Mouse (Mus musculus): ENCODE measurements around the gene Ptprs.

DNA sequence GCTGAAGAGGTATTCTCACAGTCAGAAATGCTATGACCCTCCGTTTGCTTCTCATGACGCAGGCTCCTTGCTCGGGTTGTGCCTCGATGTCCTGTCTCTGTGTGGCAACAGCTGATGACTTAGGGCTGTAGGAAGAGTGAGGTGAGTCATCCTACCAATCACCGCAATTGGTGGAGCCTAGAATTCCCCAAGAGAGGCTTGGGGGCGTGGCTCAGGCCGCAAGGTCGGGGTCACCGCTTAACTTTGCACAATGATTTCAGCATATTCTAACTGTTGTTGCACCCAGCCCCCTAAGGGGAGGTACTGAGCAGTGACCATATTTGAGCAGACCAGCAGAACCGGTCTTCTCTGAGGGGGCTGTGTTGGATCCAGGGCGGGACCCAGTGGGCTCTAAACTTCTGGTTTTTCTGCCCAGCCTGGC is 1.9 kb upstream of the Ptprs start:
- no peak for TF ChIP-seq CTCF (IDR thresholded peaks at IDR 0.05; ENCODE audit: insufficient read depth, low read length)
- no peak for TF ChIP-seq POLR2A (IDR thresholded peaks at IDR 0.05; ENCODE audit: borderline replicate concordance, extremely low read depth, low read depth, low read length)

Measured in lung, adult 2 months (tissue).